Mouse (Mus musculus): ENCODE results near the gene Cdk9. TPM values are rescaled to one million over a fixed set of nuclear protein-coding genes. Genes with fewer than 3 reads are reported as not detected.

The Cdk9 gene
- polyA plus RNA-seq, 1 experiment from 2014 or later: 63.2 TPM

MicroRNA genes within 50 kb of the gene (microRNA counts, 519-probe panel; counts per million panel counts)
- microRNA mmu-miR-2861: 209 counts per million, percentile 61 among the panel's probes with 10 or more counts

Small RNAs within 50 kb of the gene (microRNA-seq; reads per million reads assigned to microRNA genes)
- gene Gm47291 (not detected), gene Mir2861 (not detected), gene Mir3960 (not detected), gene Mir8093 (not detected)

Other genes starting within 250 kb of the Cdk9 start
- 5.4 and 5.7 TPM in 2 replicates for gene Fam102a, start 177.7 kb downstream of the Cdk9 start, polyA plus RNA-seq (2015; fragmentation: Nextera tagmentation; extraction: Ambion mirVana)
- 72.9 and 81.4 TPM in 2 replicates for gene Dpm2, start 142.2 kb downstream of the Cdk9 start, polyA plus RNA-seq (2015; fragmentation: Nextera tagmentation; extraction: Ambion mirVana)
- 0.36 TPM in 1 of 2 replicates, not detected in the other for gene Pip5kl1, start 138.3 kb downstream of the Cdk9 start, polyA plus RNA-seq (2015; fragmentation: Nextera tagmentation; extraction: Ambion mirVana)
- 0.21 TPM in 1 of 2 replicates, not detected in the other for gene 9430097D07Rik, start 137.4 kb downstream of the Cdk9 start, polyA plus RNA-seq (2015; fragmentation: Nextera tagmentation; extraction: Ambion mirVana)
- 37.6 and 38.7 TPM in 2 replicates for gene St6galnac4, start 126.0 kb downstream of the Cdk9 start, polyA plus RNA-seq (2015; fragmentation: Nextera tagmentation; extraction: Ambion mirVana)
- gene St6galnac6, start 113.4 kb downstream of the Cdk9 start, polyA plus RNA-seq (2015; fragmentation: Nextera tagmentation; extraction: Ambion mirVana): 24.8 and 29.1 TPM in 2 replicates
- gene Ak1, start 91.3 kb downstream of the Cdk9 start, polyA plus RNA-seq (2015; fragmentation: Nextera tagmentation; extraction: Ambion mirVana): 302 and 318 TPM in 2 replicates
- 148 and 155 TPM in 2 replicates for gene Eng, start 66.5 kb downstream of the Cdk9 start, polyA plus RNA-seq (2015; fragmentation: Nextera tagmentation; extraction: Ambion mirVana)
- 19.0 and 21.3 TPM in 2 replicates for gene Fpgs, start 8.9 kb downstream of the Cdk9 start, polyA plus RNA-seq (2015; fragmentation: Nextera tagmentation; extraction: Ambion mirVana)
- gene Sh2d3c, start 8.0 kb upstream of the Cdk9 start, polyA plus RNA-seq (2015; fragmentation: Nextera tagmentation; extraction: Ambion mirVana): 33.0 and 34.1 TPM in 2 replicates
- gene 6330409D20Rik, start 27.9 kb upstream of the Cdk9 start, polyA plus RNA-seq (2015; fragmentation: Nextera tagmentation; extraction: Ambion mirVana): 0.18 and 0.28 TPM in 2 replicates
- gene Tor2a, start 44.2 kb upstream of the Cdk9 start, polyA plus RNA-seq (2015; fragmentation: Nextera tagmentation; extraction: Ambion mirVana): 37.0 and 40.0 TPM in 2 replicates
- 0.11 and 0.17 TPM in 2 replicates for gene Ttc16, start 62.6 kb upstream of the Cdk9 start, polyA plus RNA-seq (2015; fragmentation: Nextera tagmentation; extraction: Ambion mirVana)
- gene Ptrh1, start 62.7 kb upstream of the Cdk9 start, polyA plus RNA-seq (2015; fragmentation: Nextera tagmentation; extraction: Ambion mirVana): 3.9 and 4.4 TPM in 2 replicates
- 0.20 and 0.45 TPM in 2 replicates for gene Cfap157, start 71.4 kb upstream of the Cdk9 start, polyA plus RNA-seq (2015; fragmentation: Nextera tagmentation; extraction: Ambion mirVana)
- gene Stxbp1, start 134.2 kb upstream of the Cdk9 start, polyA plus RNA-seq (2015; fragmentation: Nextera tagmentation; extraction: Ambion mirVana): 23.6 and 24.8 TPM in 2 replicates
- gene Fam129b, start 163.0 kb upstream of the Cdk9 start, polyA plus RNA-seq (2015; fragmentation: Nextera tagmentation; extraction: Ambion mirVana): 46.4 and 47.1 TPM in 2 replicates
- gene Rpl12, start 248.5 kb upstream of the Cdk9 start, polyA plus RNA-seq (2015; fragmentation: Nextera tagmentation; extraction: Ambion mirVana): 108 and 112 TPM in 2 replicates
- gene Lrsam1, start 248.5 kb upstream of the Cdk9 start, polyA plus RNA-seq (2015; fragmentation: Nextera tagmentation; extraction: Ambion mirVana): 8.1 and 9.6 TPM in 2 replicates

Data from heart, embryonic 13.5 days (tissue).